Mouse (Mus musculus) CH12F3 (cell line): ENCODE results near the gene Gm6401.
"Not testable (repeated sequence)": the region's sequence is repeated elsewhere in the genome, so short reads cannot be mapped to it uniquely, and the experiment has no call there.

Experiments used
- in situ Hi-C: fragments of 300-500 bp; cut with MboI; formaldehyde crosslinking; loops from 2 replicates; pipeline ENCODE4 v1.14.3; 2020; ENCODE audit warnings: low sequenced_read_pairs

Gene Gm6401

GRCm38 (mm10) chr14:41967827-41968226 is at the start of gene Gm6401:
Gene Gm6401 (minus strand): TSS chr14:41967927.
- in situ Hi-C loops: not testable (repeated sequence)

- in situ Hi-C loops: not testable (repeated sequence)
Measured at GRCm38 (mm10) chr14:41983225-41983624, 15.5 kb upstream of the Gm6401 start, which contains the start of gene Gm3543. Gene Gm3543 (minus strand): TSS chr14:41983325.

- in situ Hi-C loops: not testable (repeated sequence)
Measured at GRCm38 (mm10) chr14:41968596-41968995, 869 bp upstream of the Gm6401 start.

- in situ Hi-C loops: not testable (repeated sequence)
Measured at GRCm38 (mm10) chr14:41964095-41964494, 3.6 kb downstream of the Gm6401 start.

GRCm38 (mm10) chr14:41943695-41944094 is 24.0 kb downstream of the Gm6401 start, which contains the start of gene 1700024B05Rik:
Gene 1700024B05Rik (plus strand): TSS chr14:41943995.
- in situ Hi-C loops: not testable (repeated sequence)

- in situ Hi-C loops: not testable (repeated sequence)
Measured at GRCm38 (mm10) chr14:41924649-41925048, 43.1 kb downstream of the Gm6401 start, which contains the start of gene 1700049E17Rik1. Gene 1700049E17Rik1 (plus strand): TSS chr14:41924949.
